Mouse (Mus musculus): ENCODE results near the gene Nelfb.

GRCm38 (mm10) chr2:25241438-25241775 is 30.1 kb upstream of the Nelfb start:
- no peak for TF ChIP-seq CTCF (IDR thresholded peaks at IDR 0.05; ENCODE audit: low read depth, low read length)
- TF ChIP-seq POLR2A (IDR thresholded peaks at IDR 0.05; ENCODE audit: borderline replicate concordance, low read depth, low read length) = no peak

Measured in bone marrow macrophage, adult 2 months (primary cell).